Mouse (Mus musculus) CH12.LX (cell line): ENCODE measurements around the gene Klhl18.

Source experiments
- BHLHE40 ChIP-seq: IDR thresholded peaks from 2 replicates; pipeline ENCODE4 v1.6.1; 2011; ENCODE audit warnings: mild to moderate bottlenecking, low read depth, low read length, improper control_type of control experiment
- CHD2 ChIP-seq: IDR thresholded peaks from 2 replicates; pipeline ENCODE4 v1.6.1; 2011; ENCODE audit warnings: low read length, improper control_type of control experiment
- CTCF ChIP-seq, 2 experiments: IDR thresholded peaks in 1 of 2; conservative IDR thresholded peaks in 1 of 2; 2 replicates each; pipeline ENCODE4 v1.5.1; 2011 to 2012; ENCODE audit warnings: low read depth in 2 of 2, low read length in 2 of 2, improper control_type of control experiment in 1 of 2, inconsistent platforms in 1 of 2, mild to moderate bottlenecking in 1 of 2, moderate library complexity in 1 of 2
- E2F4 ChIP-seq: IDR thresholded peaks from 2 replicates; pipeline ENCODE4 v1.6.1; 2011; ENCODE audit warnings: low read depth, low read length, improper control_type of control experiment; ENCODE audit not compliant: insufficient replicate concordance
- EP300 ChIP-seq: IDR thresholded peaks from 2 replicates; pipeline ENCODE4 v1.6.1; 2011; ENCODE audit warnings: low read length, improper control_type of control experiment
- HCFC1 ChIP-seq: IDR thresholded peaks from 2 replicates; pipeline ENCODE4 v1.6.1; 2012; ENCODE audit warnings: low read depth, mild to moderate bottlenecking, inconsistent platforms, low read length, improper control_type of control experiment
- JUND ChIP-seq: conservative IDR thresholded peaks from 2 replicates; pipeline ENCODE4 v1.6.1; 2011; ENCODE audit warnings: low read depth, low read length, improper control_type of control experiment
- MAZ ChIP-seq: IDR thresholded peaks from 2 replicates; pipeline ENCODE4 v1.6.1; 2012; ENCODE audit warnings: low read depth, mild to moderate bottlenecking, inconsistent platforms, low read length, improper control_type of control experiment, moderate library complexity
- MXI1 ChIP-seq: IDR thresholded peaks from 2 replicates; pipeline ENCODE4 v1.6.1; 2011; ENCODE audit warnings: mild to moderate bottlenecking, low read depth, low read length, improper control_type of control experiment
- POLR2A ChIP-seq: IDR thresholded peaks from 2 replicates; pipeline ENCODE4 v1.6.1; 2011; ENCODE audit warnings: low read depth, mild to moderate bottlenecking, improper control_type of control experiment, low read length
- TCF12 ChIP-seq: IDR thresholded peaks from 2 replicates; pipeline ENCODE4 v1.6.1; 2014; ENCODE audit warnings: low read depth, mild to moderate bottlenecking, inconsistent platforms, low read length, improper control_type of control experiment
- USF1 ChIP-seq: IDR thresholded peaks from 2 replicates; pipeline ENCODE4 v1.6.1; 2014; ENCODE audit warnings: low read depth, mild to moderate bottlenecking, inconsistent platforms, low read length, improper control_type of control experiment
- ZC3H11A ChIP-seq: IDR thresholded peaks from 2 replicates; pipeline ENCODE4 v1.6.1; 2012; ENCODE audit warnings: low read depth, mild to moderate bottlenecking, inconsistent platforms, low read length, improper control_type of control experiment

- TF ChIP-seq JUND (no peak), CHD2 (no peak), MXI1 (no peak), CTCF (conservative IDR thresholded peaks at IDR 0.05 in 1 of 2, IDR thresholded peaks at IDR 0.05 in 1 of 2; ENCODE audit: low read depth in 2 of 2, low read length in 2 of 2) (no peak), USF1 (no peak), MAZ (no peak), HCFC1 (no peak), POLR2A (no peak), EP300 (no peak), BHLHE40 (no peak), ZC3H11A (no peak), TCF12 (no peak), E2F4 (no peak)
These were observed 83.2 kb downstream of the Klhl18 start for GRCm38 (mm10) chr9:110393295-110393694.
